Mouse (Mus musculus): ENCODE measurements around the gene Tmem56. TPM values are rescaled to one million over a fixed set of nuclear protein-coding genes. Genes with fewer than 3 reads are reported as not detected.

Gene Tmem56
- 11.2 TPM for polyA plus RNA-seq (2014; fragmentation: Illumina TruSeq; extraction: RNeasy Lipid Tissue Mini Kit (QIAGEN cat#74804); ENCODE audit: low read depth, low replicate concordance)

GRCm38 (mm10) chr3:121282998-121283397, at the start of gene Tmem56:
TSS of gene Tmem56 (minus strand) at chr3:121283098.

GRCm38 (mm10) chr3:121291560-121292258, 8.8 kb upstream of the Tmem56 start, which contains the start of gene Alg14:
TSS of gene Alg14 (plus strand) at chr3:121291773.

GRCm38 (mm10) chr3:121171243-121171871, 111.5 kb downstream of the Tmem56 start, which contains the start of gene Rwdd3:
TSS of gene Rwdd3 (minus strand) at chr3:121171695.

Other genes starting within 250 kb of the Tmem56 start
- gene Rwdd3, start 111.4 kb downstream of the Tmem56 start, polyA plus RNA-seq (2014; fragmentation: Illumina TruSeq; extraction: RNeasy Lipid Tissue Mini Kit (QIAGEN cat#74804); ENCODE audit: low read depth, low replicate concordance), result 6.5 TPM
- gene Alg14, start 8.7 kb upstream of the Tmem56 start, polyA plus RNA-seq (2014; fragmentation: Illumina TruSeq; extraction: RNeasy Lipid Tissue Mini Kit (QIAGEN cat#74804); ENCODE audit: low read depth, low replicate concordance), result 21.2 TPM
- gene Cnn3, start 143.4 kb upstream of the Tmem56 start, polyA plus RNA-seq (2014; fragmentation: Illumina TruSeq; extraction: RNeasy Lipid Tissue Mini Kit (QIAGEN cat#74804); ENCODE audit: low read depth, low replicate concordance), result 68.4 TPM
- 37.2 TPM for gene Slc44a3, start 249.3 kb upstream of the Tmem56 start, polyA plus RNA-seq (2014; fragmentation: Illumina TruSeq; extraction: RNeasy Lipid Tissue Mini Kit (QIAGEN cat#74804); ENCODE audit: low read depth, low replicate concordance)

All from adipose tissue, adult 10 weeks (tissue).